Mouse (Mus musculus): ENCODE data around the gene Gata5. TPM values are rescaled to one million over a fixed set of nuclear protein-coding genes. Genes with fewer than 3 reads are reported as not detected.
A peak's percentile ranks its signal among the peaks of the same experiment; 100 is the strongest.

The Gata5 gene
- polyA plus RNA-seq (2012; rRNA removed), result not detected in 2 replicates

DNA sequence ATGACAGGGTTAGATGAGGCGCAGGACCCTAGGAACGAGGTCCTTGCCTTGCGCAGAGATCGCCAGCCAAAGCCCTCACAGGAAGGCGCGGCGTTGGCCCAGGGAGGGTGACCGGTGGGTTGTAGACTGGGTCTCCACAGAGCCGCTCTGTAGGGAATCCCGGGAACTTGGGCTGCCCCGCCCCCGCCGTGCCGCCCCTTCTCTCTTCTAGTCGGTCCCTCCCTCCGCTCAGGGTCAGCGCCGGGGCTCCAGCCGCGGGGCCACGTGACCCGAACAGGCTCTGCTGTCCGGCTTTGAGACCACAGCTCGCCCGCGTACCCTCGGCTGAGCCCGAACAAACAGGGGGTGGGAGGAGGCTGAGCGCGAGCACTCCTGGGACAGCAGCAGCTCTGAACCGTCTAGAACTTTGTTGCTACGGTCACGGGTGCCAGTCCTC, at the start of gene Gata5:
TSS of gene Gata5 (minus strand) at position 149 of the 436 bp plus-strand sequence.
- H3K4me1 ChIP-seq (ENCODE audit: control insufficient read depth, insufficient read depth, low read length), result no peaks in the 10 kb centered on the region
- H3K27ac ChIP-seq (ENCODE audit: insufficient read depth, low read length), result no peak within 1 kb of the TSS
- WGBS, result 2% methylated on average over 33 of the region's 33 CpGs
- peaks cover 2% of the 10 kb centered on the region; the same call in 1 of the 2 replicates for H3K27me3 ChIP-seq (ENCODE audit: control insufficient read depth, insufficient read depth, low read length)
- DNase-seq, result no peak
- no peak for TF ChIP-seq CTCF (IDR thresholded peaks at IDR 0.05; ENCODE audit: borderline replicate concordance, insufficient read depth, low read depth, low read length)
- TF ChIP-seq POLR2A (IDR thresholded peaks at IDR 0.05; ENCODE audit: borderline replicate concordance, insufficient read depth, low read length), result no peak
- no peak within 1 kb of the TSS for H3K4me3 ChIP-seq (replicated peaks; ENCODE audit: insufficient read depth, low read depth, low read length)

DNA sequence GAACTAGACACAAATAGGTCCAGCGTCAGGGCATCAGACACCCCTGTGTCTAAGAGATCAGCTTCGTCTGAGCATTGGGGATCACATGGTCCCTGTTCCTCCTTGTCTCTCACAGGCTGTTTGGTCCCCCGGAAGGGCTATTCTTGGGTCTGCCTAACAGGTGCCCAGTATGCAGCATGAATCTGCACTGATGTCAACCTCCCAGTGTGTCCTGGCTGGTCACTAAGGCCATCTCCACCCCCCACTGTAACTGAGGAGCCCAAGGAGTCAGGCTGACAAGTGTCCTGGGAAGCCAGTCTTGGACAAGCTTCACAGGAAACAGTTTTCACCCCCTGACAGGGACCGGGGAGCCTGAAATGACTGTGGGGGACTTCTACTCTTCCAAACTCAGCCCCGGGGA, 42.2 kb upstream of the Gata5 start:
- no peaks in the 10 kb centered on the region for H3K27me3 ChIP-seq (ENCODE audit: control insufficient read depth, insufficient read depth, low read length)
- no peak overlapping the region for H3K27ac ChIP-seq (ENCODE audit: insufficient read depth, low read length)
- H3K4me3 ChIP-seq (replicated peaks; ENCODE audit: insufficient read depth, low read depth, low read length), result no peak overlapping the region
- no peaks in the 10 kb centered on the region for H3K4me1 ChIP-seq (ENCODE audit: control insufficient read depth, insufficient read depth, low read length)
- 51% methylated on average over 5 of the region's 5 CpGs for WGBS
- DNase-seq, result no peak
- TF ChIP-seq CTCF (IDR thresholded peaks at IDR 0.05; ENCODE audit: borderline replicate concordance, insufficient read depth, low read depth, low read length) (no peak), POLR2A (IDR thresholded peaks at IDR 0.05; ENCODE audit: borderline replicate concordance, insufficient read depth, low read length) (no peak)

GRCm38 (mm10) chr2:180373256-180373655, 38.8 kb upstream of the Gata5 start:
- WGBS, result 90% methylated on average over 10 of the region's 10 CpGs

DNA sequence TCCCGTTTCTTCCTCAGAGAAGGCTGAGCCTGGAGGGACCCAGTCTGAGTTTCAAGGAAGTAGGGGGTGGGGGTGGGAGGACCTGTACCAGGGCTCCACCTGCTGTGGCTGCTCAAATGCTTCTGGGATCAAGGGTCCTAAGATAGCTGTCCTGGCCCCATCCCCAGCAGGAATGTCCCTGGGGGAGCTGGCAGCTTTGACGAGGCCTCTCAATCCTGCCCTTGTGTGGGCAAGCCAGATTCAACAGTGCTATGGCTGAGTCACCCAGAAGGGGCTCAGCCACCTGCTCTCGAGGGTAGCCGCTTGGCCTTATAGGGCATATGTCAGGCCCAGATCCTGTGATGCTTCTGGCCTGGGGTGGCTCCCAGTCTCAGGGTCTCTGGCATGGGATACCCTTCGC, 33.9 kb upstream of the Gata5 start:
- Histone ChIP-seq H3K4me3 (replicated peaks; ENCODE audit: insufficient read depth, low read depth, low read length) (no peak overlapping the region), H3K4me1 (ENCODE audit: control insufficient read depth, insufficient read depth, low read length) (no peaks in the 10 kb centered on the region), H3K27ac (ENCODE audit: insufficient read depth, low read length) (no peak overlapping the region), H3K27me3 (ENCODE audit: control insufficient read depth, insufficient read depth, low read length) (no peaks in the 10 kb centered on the region)
- TF ChIP-seq CTCF (IDR thresholded peaks at IDR 0.05; ENCODE audit: borderline replicate concordance, insufficient read depth, low read depth, low read length) (no peak), POLR2A (IDR thresholded peaks at IDR 0.05; ENCODE audit: borderline replicate concordance, insufficient read depth, low read length) (no peak)
- no peak for DNase-seq
- WGBS, result 76% methylated on average over 5 of the region's 5 CpGs

More at GRCm38 (mm10) chr2:180373256-180373655, 38.8 kb upstream of the Gata5 start:
- Histone ChIP-seq H3K4me1 (ENCODE audit: control insufficient read depth, insufficient read depth, low read length) (no peaks in the 10 kb centered on the region), H3K27ac (ENCODE audit: insufficient read depth, low read length) (no peak overlapping the region), H3K27me3 (ENCODE audit: control insufficient read depth, insufficient read depth, low read length) (no peaks in the 10 kb centered on the region), H3K4me3 (replicated peaks; ENCODE audit: insufficient read depth, low read depth, low read length) (no peak overlapping the region)
- no peak for DNase-seq
- no peak for TF ChIP-seq POLR2A (IDR thresholded peaks at IDR 0.05; ENCODE audit: borderline replicate concordance, insufficient read depth, low read length)
- TF ChIP-seq CTCF (IDR thresholded peaks at IDR 0.05; ENCODE audit: borderline replicate concordance, insufficient read depth, low read depth, low read length), result no peak

DNA sequence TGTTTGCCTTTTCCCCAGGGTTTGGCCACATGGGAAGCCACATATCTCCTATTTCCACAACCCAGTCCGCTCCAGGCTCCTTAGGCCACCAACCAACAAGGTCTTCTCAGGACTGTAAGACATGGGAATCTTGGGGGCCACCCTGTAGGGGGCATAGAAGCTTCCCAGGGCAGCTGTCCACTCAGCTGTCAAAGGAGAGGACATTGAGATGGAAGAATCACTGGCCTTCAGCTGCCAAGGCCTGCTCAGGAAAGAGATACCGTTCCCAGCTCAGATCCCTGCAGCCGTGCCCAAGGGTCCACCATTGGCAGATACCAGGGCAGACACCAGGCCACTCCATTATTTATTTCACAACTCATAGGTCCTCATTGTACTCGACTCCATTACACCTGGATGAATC, 32.9 kb upstream of the Gata5 start:
- DNase-seq, result no peak
- 83% methylated on average over 4 of the region's 4 CpGs for WGBS
- Histone ChIP-seq H3K27ac (ENCODE audit: insufficient read depth, low read length) (no peak overlapping the region), H3K4me3 (replicated peaks; ENCODE audit: insufficient read depth, low read depth, low read length) (no peak overlapping the region), H3K27me3 (ENCODE audit: control insufficient read depth, insufficient read depth, low read length) (no peaks in the 10 kb centered on the region), H3K4me1 (ENCODE audit: control insufficient read depth, insufficient read depth, low read length) (no peaks in the 10 kb centered on the region)
- TF ChIP-seq POLR2A (IDR thresholded peaks at IDR 0.05; ENCODE audit: borderline replicate concordance, insufficient read depth, low read length), result no peak
- TF ChIP-seq CTCF (IDR thresholded peaks at IDR 0.05; ENCODE audit: borderline replicate concordance, insufficient read depth, low read depth, low read length), result no peak

DNA sequence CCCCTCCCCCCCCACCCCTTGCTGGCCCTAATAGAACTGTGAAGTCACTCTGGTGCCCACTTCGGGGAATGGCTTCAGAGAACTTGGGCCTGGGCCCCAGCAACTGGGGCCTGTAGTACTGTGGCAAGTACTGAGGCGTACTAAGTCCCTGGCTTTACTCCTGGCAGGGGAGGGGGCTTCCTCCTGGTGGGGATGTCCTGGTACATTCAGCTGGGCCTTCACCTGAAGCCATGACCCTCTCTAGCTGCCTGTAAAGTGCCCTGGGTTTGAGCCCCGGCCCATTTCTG, 28.9 kb upstream of the Gata5 start:
- H3K27ac ChIP-seq (ENCODE audit: insufficient read depth, low read length), result no peak overlapping the region
- TF ChIP-seq CTCF (IDR thresholded peaks at IDR 0.05; ENCODE audit: borderline replicate concordance, insufficient read depth, low read depth, low read length), result no peak
- TF ChIP-seq POLR2A (IDR thresholded peaks at IDR 0.05; ENCODE audit: borderline replicate concordance, insufficient read depth, low read length), result no peak

DNA sequence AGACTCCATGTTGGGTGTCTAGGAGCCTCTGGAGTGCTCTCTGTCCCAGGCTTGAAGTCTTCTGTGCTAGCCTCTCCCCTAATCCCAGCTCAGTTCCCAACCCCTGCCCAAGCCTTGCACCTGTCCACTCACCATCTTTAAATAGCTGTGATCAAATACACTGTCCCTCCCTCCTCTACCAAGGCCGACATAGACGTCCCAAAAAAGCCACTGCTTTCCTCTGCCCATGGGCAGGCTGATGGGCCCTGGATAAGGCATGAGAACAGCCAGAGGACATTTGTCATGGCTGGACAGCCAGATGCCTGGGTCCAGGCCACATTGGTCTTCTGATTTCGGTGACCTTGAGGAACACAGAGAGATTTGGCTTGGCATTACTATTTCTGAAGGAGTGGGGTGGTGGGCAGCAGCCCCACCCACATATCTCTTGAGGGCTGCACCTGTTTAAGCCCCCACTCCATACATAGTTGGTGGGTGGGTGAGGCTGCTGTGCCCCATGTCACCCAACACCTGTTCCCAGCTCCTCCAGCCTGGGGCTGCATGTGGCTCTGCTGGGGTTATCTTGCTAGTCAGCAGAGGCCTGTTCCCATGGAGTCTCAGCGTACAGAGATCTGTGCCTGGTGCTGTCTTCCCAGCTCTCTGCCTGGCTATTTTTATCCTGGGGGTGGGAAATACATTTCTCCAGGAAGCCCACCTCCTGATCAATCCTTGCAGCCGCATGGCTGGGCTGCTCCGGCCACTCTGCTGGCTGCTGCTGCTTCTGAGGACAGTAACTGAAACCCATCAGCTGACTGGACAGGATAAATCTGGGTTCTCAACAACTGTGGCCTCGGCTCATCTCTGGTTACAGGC, 28.3 kb upstream of the Gata5 start:
- H3K4me3 ChIP-seq (replicated peaks; ENCODE audit: insufficient read depth, low read depth, low read length), result no peak overlapping the region
- no peaks in the 10 kb centered on the region for H3K4me1 ChIP-seq (ENCODE audit: control insufficient read depth, insufficient read depth, low read length)
- no peaks in the 10 kb centered on the region for H3K27me3 ChIP-seq (ENCODE audit: control insufficient read depth, insufficient read depth, low read length)
- H3K27ac ChIP-seq (ENCODE audit: insufficient read depth, low read length), result no peak overlapping the region
- WGBS, result 79% methylated on average over 7 of the region's 7 CpGs
- no peak for DNase-seq
- TF ChIP-seq CTCF (IDR thresholded peaks at IDR 0.05; ENCODE audit: borderline replicate concordance, insufficient read depth, low read depth, low read length) (no peak), POLR2A (IDR thresholded peaks at IDR 0.05; ENCODE audit: borderline replicate concordance, insufficient read depth, low read length) (no peak)

More for the DNA sequence above, 28.9 kb upstream of the Gata5 start:
- Histone ChIP-seq H3K27me3 (ENCODE audit: control insufficient read depth, insufficient read depth, low read length) (no peaks in the 10 kb centered on the region), H3K4me1 (ENCODE audit: control insufficient read depth, insufficient read depth, low read length) (no peaks in the 10 kb centered on the region), H3K4me3 (replicated peaks; ENCODE audit: insufficient read depth, low read depth, low read length) (no peak overlapping the region)
- 81% methylated on average over 3 of the region's 3 CpGs for WGBS
- DNase-seq, result no peak

- Histone ChIP-seq H3K4me1 (ENCODE audit: control insufficient read depth, insufficient read depth, low read length) (no peaks in the 10 kb centered on the region), H3K27ac (ENCODE audit: insufficient read depth, low read length) (no peak overlapping the region), H3K27me3 (ENCODE audit: control insufficient read depth, insufficient read depth, low read length) (no peaks in the 10 kb centered on the region), H3K4me3 (replicated peaks; ENCODE audit: insufficient read depth, low read depth, low read length) (no peak overlapping the region)
- peak in 1 of 2 experiments; percentile 11 for DNase-seq
- TF ChIP-seq CTCF (IDR thresholded peaks at IDR 0.05; ENCODE audit: borderline replicate concordance, insufficient read depth, low read depth, low read length) (peak; percentile 34; the same call in 1 of the 2 replicates), POLR2A (IDR thresholded peaks at IDR 0.05; ENCODE audit: borderline replicate concordance, insufficient read depth, low read length) (no peak)
- WGBS, result 35% methylated on average over 4 of the region's 4 CpGs
Observed at GRCm38 (mm10) chr2:180359062-180359461, 24.6 kb upstream of the Gata5 start.
